Mouse (Mus musculus) embryonic facial prominence, embryonic 11.5 days (tissue): ENCODE measurements around the gene Rap1a. TPM values are rescaled to one million over a fixed set of nuclear protein-coding genes. Genes with fewer than 3 reads are reported as not detected.

Source experiments
- ATAC-seq: fragments of 200-750 bp; cut with Nextera tagmentation; replicated peaks from 2 replicates; pipeline ENCODE4 v1.8.0; 2017; ENCODE audit warnings: low read depth; ENCODE audit not compliant: insufficient number of reproducible peaks, low FRiP score, low TSS enrichment
- DNase-seq: peaks from one replicate; pipeline ENCODE4 v3.0.0-alpha.2; 2015; ENCODE audit warnings: low spot score
- H3K27ac ChIP-seq: fragments of 300-500 bp; sonication (generic); replicated peaks from 2 replicates; pipeline ENCODE4 v1.5.1; 2014; ENCODE audit warnings: mild to moderate bottlenecking, low read depth, low read length, control low read depth
- H3K27me3 ChIP-seq: fragments of 300-500 bp; sonication (generic); 2 replicates; pipeline ENCODE4 v1.6.1; 2014; ENCODE audit warnings: mild to moderate bottlenecking, low read length, moderate library complexity, mixed read lengths; ENCODE audit not compliant: control insufficient read depth, insufficient read depth
- H3K36me3 ChIP-seq: fragments of 300-500 bp; sonication (generic); replicated peaks from 2 replicates; pipeline ENCODE4 v1.6.1; 2014; ENCODE audit warnings: low read depth, mild to moderate bottlenecking, low read length, moderate library complexity, mixed read lengths; ENCODE audit not compliant: control insufficient read depth, insufficient read depth
- H3K4me1 ChIP-seq: fragments of 300-500 bp; sonication (generic); 2 replicates; pipeline ENCODE4 v1.6.1; 2014; ENCODE audit warnings: low read length, mixed read lengths; ENCODE audit not compliant: control insufficient read depth, insufficient read depth
- H3K4me2 ChIP-seq: fragments of 300-500 bp; sonication (generic); 2 replicates; pipeline ENCODE4 v1.6.1; 2014; ENCODE audit warnings: low read depth, mild to moderate bottlenecking, control low read depth, low read length, moderate library complexity
- H3K4me3 ChIP-seq: fragments of 300-500 bp; sonication (generic); 2 replicates; pipeline ENCODE4 v1.5.1; 2014; ENCODE audit warnings: low read depth, low read length, control low read depth
- H3K9ac ChIP-seq: fragments of 300-500 bp; sonication (generic); replicated peaks from 2 replicates; pipeline ENCODE4 v1.6.1; 2014; ENCODE audit warnings: mild to moderate bottlenecking, control low read depth, low read length
- H3K9me3 ChIP-seq: fragments of 300-500 bp; sonication (generic); replicated peaks from 2 replicates; pipeline ENCODE4 v1.6.1; 2016; ENCODE audit warnings: mild to moderate bottlenecking, low read length, inconsistent platforms, mixed read lengths; ENCODE audit not compliant: control insufficient read depth
- WGBS: fragments of 180-500 bp; shearing (Covaris S2); extraction: QIAGEN DNeasy Blood & Tissue Kit; methylation state at CpG from one replicate; pipeline ENCODE4 v1.1.7; 2014; 5-methylcytosine and 5-hydroxymethylcytosine counted together
- polyA plus RNA-seq: library from polyadenylated mRNA; unstranded; fragments of >200 nt; fragmentation: Nextera tagmentation; extraction: Ambion mirVana; gene quantifications from 2 replicates; pipeline ENCODE4 v1.2.1, GENCODE M21; 2014

Rap1a gene
- polyA plus RNA-seq, 1 experiment from 2014 or later = 88.7 TPM

GRCm38 (mm10) chr3:105719979-105720378, 81.2 kb downstream of the Rap1a start:
- no peaks in the 10 kb centered on the region for H3K9me3 ChIP-seq
- ATAC-seq = no peak
- no peaks in the 10 kb centered on the region for H3K4me1 ChIP-seq
- no peaks in the 10 kb centered on the region for H3K36me3 ChIP-seq
- H3K4me3 ChIP-seq = no peak overlapping the region
- no peak overlapping the region for H3K9ac ChIP-seq
- no peak overlapping the region for H3K27ac ChIP-seq
- H3K4me2 ChIP-seq = no peak overlapping the region
- whole genome bisulfite sequencing = 69% methylated on average over 4 of the region's 4 CpGs
- H3K27me3 ChIP-seq = no peaks in the 10 kb centered on the region
- no peak for DNase-seq

- DNase-seq (no peak), ATAC-seq (no peak)
- 30% methylated on average over 4 of the region's 4 CpGs for WGBS
- H3K4me2 ChIP-seq = no peak overlapping the region
- H3K9me3 ChIP-seq = no peaks in the 10 kb centered on the region
- no peaks in the 10 kb centered on the region for H3K27me3 ChIP-seq
- no peak overlapping the region for H3K27ac ChIP-seq
- peaks cover 6% of the 10 kb centered on the region for H3K4me1 ChIP-seq
- H3K9ac ChIP-seq = no peak overlapping the region
- H3K4me3 ChIP-seq = no peak overlapping the region
- H3K36me3 ChIP-seq = no peaks in the 10 kb centered on the region
Measured at GRCm38 (mm10) chr3:105718746-105719145, 82.4 kb downstream of the Rap1a start.

- H3K9me3 ChIP-seq = no peaks in the 10 kb centered on the region
- ATAC-seq = peak; percentile 46; the same call in 1 of the 2 replicates
- H3K4me3 ChIP-seq = no peak overlapping the region
- 41% methylated on average over 11 of the region's 11 CpGs for WGBS
- peak; percentile 52 for DNase-seq
- H3K27me3 ChIP-seq = no peaks in the 10 kb centered on the region
- no peak overlapping the region for H3K9ac ChIP-seq
- H3K4me1 ChIP-seq = peaks cover 6% of the 10 kb centered on the region
- no peak overlapping the region for H3K27ac ChIP-seq
- no peak overlapping the region for H3K4me2 ChIP-seq
- H3K36me3 ChIP-seq = no peaks in the 10 kb centered on the region
Measured at GRCm38 (mm10) chr3:105717856-105718555, 83.1 kb downstream of the Rap1a start.

GRCm38 (mm10) chr3:105716353-105717000, 84.7 kb downstream of the Rap1a start:
- Histone ChIP-seq H3K9ac (no peak overlapping the region), H3K9me3 (no peaks in the 10 kb centered on the region), H3K36me3 (no peaks in the 10 kb centered on the region), H3K4me1 (peaks cover 6% of the 10 kb centered on the region), H3K27ac (no peak overlapping the region), H3K27me3 (no peaks in the 10 kb centered on the region), H3K4me3 (no peak overlapping the region), H3K4me2 (no peak overlapping the region)
- 66% methylated on average over 18 of the region's 18 CpGs for WGBS
- DNase-seq (no peak), ATAC-seq (no peak)

- Histone ChIP-seq H3K36me3 (no peaks in the 10 kb centered on the region), H3K27ac (no peak overlapping the region), H3K9me3 (no peaks in the 10 kb centered on the region), H3K9ac (no peak overlapping the region), H3K4me3 (no peak overlapping the region), H3K4me2 (no peak overlapping the region), H3K4me1 (peaks cover 6% of the 10 kb centered on the region), H3K27me3 (no peaks in the 10 kb centered on the region)
- DNase-seq = no peak
- ATAC-seq = no peak
Measured at GRCm38 (mm10) chr3:105714820-105715167, 86.3 kb downstream of the Rap1a start.

- Histone ChIP-seq H3K9ac (no peak overlapping the region), H3K27ac (0 out of 2 replicates have a peak overlapping the region, but pooled peaks have one; percentile 56), H3K27me3 (no peaks in the 10 kb centered on the region), H3K4me2 (0 out of 2 replicates have a peak overlapping the region, but pooled peaks have one; percentile 6), H3K4me1 (peaks cover 6% of the 10 kb centered on the region), H3K36me3 (no peaks in the 10 kb centered on the region), H3K4me3 (no peak overlapping the region), H3K9me3 (no peaks in the 10 kb centered on the region)
- DNase-seq = peak; percentile 77
- 3% methylated on average over 8 of the region's 8 CpGs for WGBS
- peak; percentile 65 for ATAC-seq
Measured at GRCm38 (mm10) chr3:105714091-105714819, 86.9 kb downstream of the Rap1a start.

GRCm38 (mm10) chr3:105712827-105713226, 88.3 kb downstream of the Rap1a start:
- Histone ChIP-seq H3K4me1 (peaks cover 6% of the 10 kb centered on the region), H3K27ac (no peak overlapping the region), H3K9me3 (no peaks in the 10 kb centered on the region), H3K9ac (no peak overlapping the region), H3K27me3 (no peaks in the 10 kb centered on the region), H3K36me3 (no peaks in the 10 kb centered on the region), H3K4me3 (no peak overlapping the region), H3K4me2 (no peak overlapping the region)
- no peak for DNase-seq
- ATAC-seq = no peak

GRCm38 (mm10) chr3:105711741-105712140, 89.4 kb downstream of the Rap1a start:
- Histone ChIP-seq H3K9me3 (no peaks in the 10 kb centered on the region), H3K9ac (no peak overlapping the region), H3K27ac (no peak overlapping the region), H3K27me3 (no peaks in the 10 kb centered on the region), H3K4me2 (no peak overlapping the region), H3K4me1 (peaks cover 6% of the 10 kb centered on the region), H3K36me3 (no peaks in the 10 kb centered on the region), H3K4me3 (no peak overlapping the region)
- DNase-seq (no peak), ATAC-seq (no peak)
- WGBS = 59% methylated on average over 7 of the region's 7 CpGs
